Mouse (Mus musculus) urinary bladder, postnatal 25 days (tissue): Measurements from ENCODE around the gene Tom1l2.

ENCODE experiments used
- DNase-seq: peaks from one replicate; pipeline ENCODE4 v3.0.0; 2022; ENCODE audit warnings: low spot score

Tom1l2 gene

DNA sequence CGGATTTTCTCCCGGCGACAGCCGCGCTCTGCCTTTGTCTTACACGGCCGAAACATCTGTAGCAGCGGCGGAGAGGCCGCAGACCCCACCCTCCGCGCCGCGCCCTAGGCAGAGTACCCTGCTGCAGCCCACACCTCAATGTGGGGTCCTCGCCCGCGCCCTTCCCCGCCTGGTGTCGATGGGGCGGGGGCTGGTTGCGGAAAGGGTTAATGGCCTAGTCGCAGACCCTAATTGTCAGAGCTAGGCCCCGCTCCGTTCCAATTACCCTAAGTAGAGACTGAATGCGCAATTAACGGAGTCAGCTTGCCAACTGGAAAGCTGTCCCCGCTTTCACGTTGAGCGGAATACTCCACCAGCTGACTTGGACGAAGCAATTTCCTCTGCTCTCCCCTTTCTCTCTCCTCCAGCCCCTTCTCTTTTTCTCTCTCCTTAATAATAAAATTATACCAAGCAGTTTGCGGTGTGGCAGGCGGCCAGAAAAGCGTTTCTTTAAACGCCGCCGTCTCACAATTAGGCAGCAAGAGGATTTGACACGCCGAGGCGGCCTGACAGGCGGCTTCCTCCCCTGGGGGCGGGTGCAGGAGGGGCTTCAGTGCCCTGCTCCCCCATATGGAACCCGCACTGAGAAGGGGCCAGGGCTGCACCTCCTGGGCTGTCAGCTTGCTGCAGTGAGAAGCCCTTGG is 175.6 kb downstream of the Tom1l2 start:
- DNase-seq, result no peak
